Mouse (Mus musculus) CH12.LX (cell line): ENCODE measurements at regions not wholly inside any gene's neighbourhood (a gene's known extent, or its start where the extent isn't known, plus 50 kb on each side); places are given as distances from the start of the nearest gene placed in this dataset.

Experiments used
- BHLHE40 ChIP-seq: IDR thresholded peaks from 2 replicates; pipeline ENCODE4 v1.6.1; 2011; ENCODE audit warnings: mild to moderate bottlenecking, low read depth, low read length, improper control_type of control experiment
- CTCF ChIP-seq, 2 experiments: IDR thresholded peaks in 1 of 2; conservative IDR thresholded peaks in 1 of 2; 2 replicates each; pipeline ENCODE4 v1.5.1; 2011 to 2012; ENCODE audit warnings: low read depth in 2 of 2, low read length in 2 of 2, improper control_type of control experiment in 1 of 2, inconsistent platforms in 1 of 2, mild to moderate bottlenecking in 1 of 2, moderate library complexity in 1 of 2
- ELF1 ChIP-seq: IDR thresholded peaks from 2 replicates; pipeline ENCODE4 v1.6.1; 2014; ENCODE audit warnings: low read depth, mild to moderate bottlenecking, inconsistent platforms, low read length, improper control_type of control experiment
- EP300 ChIP-seq: IDR thresholded peaks from 2 replicates; pipeline ENCODE4 v1.6.1; 2011; ENCODE audit warnings: low read length, improper control_type of control experiment
- ETS1 ChIP-seq: conservative IDR thresholded peaks from 2 replicates; pipeline ENCODE4 v1.6.1; 2012; ENCODE audit warnings: low read depth, mild to moderate bottlenecking, inconsistent platforms, low read length, improper control_type of control experiment, moderate library complexity
- GABPA ChIP-seq: IDR thresholded peaks from 2 replicates; pipeline ENCODE4 v1.6.1; 2012; ENCODE audit warnings: low read depth, low read length, improper control_type of control experiment, inconsistent platforms; ENCODE audit not compliant: insufficient replicate concordance
- MAX ChIP-seq: IDR thresholded peaks from 2 replicates; pipeline ENCODE4 v1.6.1; 2011; ENCODE audit warnings: low read length, improper control_type of control experiment
- MAZ ChIP-seq: IDR thresholded peaks from 2 replicates; pipeline ENCODE4 v1.6.1; 2012; ENCODE audit warnings: low read depth, mild to moderate bottlenecking, inconsistent platforms, low read length, improper control_type of control experiment, moderate library complexity
- MEF2A ChIP-seq: IDR thresholded peaks from 2 replicates; pipeline ENCODE4 v1.6.1; 2014; ENCODE audit warnings: low read depth, mild to moderate bottlenecking, inconsistent platforms, low read length, improper control_type of control experiment, borderline replicate concordance
- MYC ChIP-seq: IDR thresholded peaks from 2 replicates; pipeline ENCODE4 v1.6.1; 2011; ENCODE audit warnings: low read depth, mild to moderate bottlenecking, improper control_type of control experiment, low read length
- NELFE ChIP-seq: IDR thresholded peaks from 2 replicates; pipeline ENCODE4 v1.6.1; 2011; ENCODE audit warnings: low read depth, low read length, improper control_type of control experiment
- POLR2A ChIP-seq: IDR thresholded peaks from 2 replicates; pipeline ENCODE4 v1.6.1; 2011; ENCODE audit warnings: low read depth, mild to moderate bottlenecking, improper control_type of control experiment, low read length
- TCF12 ChIP-seq: IDR thresholded peaks from 2 replicates; pipeline ENCODE4 v1.6.1; 2014; ENCODE audit warnings: low read depth, mild to moderate bottlenecking, inconsistent platforms, low read length, improper control_type of control experiment
- ZC3H11A ChIP-seq: IDR thresholded peaks from 2 replicates; pipeline ENCODE4 v1.6.1; 2012; ENCODE audit warnings: low read depth, mild to moderate bottlenecking, inconsistent platforms, low read length, improper control_type of control experiment

- no peak for TF ChIP-seq EP300
- no peak for TF ChIP-seq BHLHE40
- no peak for TF ChIP-seq POLR2A
- no peak for TF ChIP-seq ELF1
- no peak for TF ChIP-seq CTCF (conservative IDR thresholded peaks at IDR 0.05 in 1 of 2, IDR thresholded peaks at IDR 0.05 in 1 of 2; ENCODE audit: low read depth in 2 of 2, low read length in 2 of 2)
- no peak for TF ChIP-seq MEF2A
- TF ChIP-seq NELFE = no peak
- TF ChIP-seq ETS1 = no peak
- no peak for TF ChIP-seq ZC3H11A
- no peak for TF ChIP-seq MAX
- TF ChIP-seq TCF12 = no peak
- TF ChIP-seq MAZ = no peak
- no peak for TF ChIP-seq MYC
- TF ChIP-seq GABPA = no peak
These were observed 179.6 kb upstream of the Prickle1 start for GRCm38 (mm10) chr15:93775199-93775745.
